Mouse (Mus musculus): ENCODE data around the gene Mllt3. TPM values are rescaled to one million over a fixed set of nuclear protein-coding genes. Genes with fewer than 3 reads are reported as not detected.
A peak's percentile ranks its signal among the peaks of the same experiment; 100 is the strongest.

Mllt3 gene
- total RNA-seq, 2 experiments from 2014 or later = 27.7 to 37.0 TPM

- no peak for ATAC-seq (replicated peaks; ENCODE audit: low FRiP score, poor library complexity, severe bottlenecking)
Observed at GRCm38 (mm10) chr4:87955132-87955531, 78.0 kb downstream of the Mllt3 start.

DNA sequence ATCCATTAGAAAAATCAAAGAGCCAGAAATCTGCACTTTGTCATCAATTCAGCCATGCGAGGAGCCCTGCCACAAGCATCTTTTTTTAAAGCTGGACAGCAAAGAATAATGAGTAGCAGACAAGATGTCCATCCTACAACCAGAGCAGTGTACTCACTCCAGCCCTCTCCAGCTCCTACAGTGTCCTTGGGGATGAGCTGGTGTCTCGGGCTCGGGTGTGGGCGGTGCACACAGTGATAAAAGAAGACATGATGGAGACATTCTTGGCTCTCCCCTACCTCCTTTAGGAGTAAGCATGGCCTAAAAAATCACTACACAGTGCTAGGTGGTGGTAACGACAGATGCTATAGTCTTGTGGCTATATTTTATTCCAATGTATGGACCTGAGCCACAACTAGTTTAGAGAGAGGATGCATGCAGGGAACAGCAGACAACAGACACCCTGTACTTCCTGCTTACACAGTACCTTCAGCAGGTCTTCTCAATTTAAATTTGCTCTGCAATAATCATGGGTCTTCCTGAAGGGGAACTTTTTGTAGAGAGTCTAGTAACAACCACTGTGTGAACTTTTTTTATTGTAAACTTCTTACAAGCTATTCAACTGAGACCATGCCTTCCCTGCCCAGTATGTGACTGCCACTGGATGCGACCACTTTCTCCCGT is 78.6 kb downstream of the Mllt3 start:
- no peak for ATAC-seq (replicated peaks; ENCODE audit: low FRiP score, poor library complexity, severe bottlenecking)

DNA sequence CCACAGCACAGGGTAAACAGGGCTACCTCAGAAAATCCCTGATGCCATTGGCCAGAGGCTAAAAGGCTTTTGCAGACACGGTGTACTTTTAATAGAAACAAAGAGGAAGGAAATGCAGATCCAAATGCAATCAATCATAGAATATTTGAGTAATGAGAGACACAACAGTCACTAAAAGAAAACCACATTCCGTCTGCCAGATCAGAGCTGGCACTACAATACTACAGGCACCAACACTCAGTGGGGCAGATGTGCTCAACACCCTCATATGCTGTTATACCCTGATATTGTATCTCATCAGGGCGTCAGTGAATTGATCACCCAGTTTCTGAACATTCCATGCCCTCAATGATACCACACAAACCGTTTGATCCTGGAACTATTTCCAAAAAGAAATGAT is 79.4 kb downstream of the Mllt3 start:
- ATAC-seq (replicated peaks; ENCODE audit: low FRiP score, poor library complexity, severe bottlenecking) = no peak

- no peak for ATAC-seq (replicated peaks; ENCODE audit: low FRiP score, poor library complexity, severe bottlenecking)
Observed at GRCm38 (mm10) chr4:87953268-87953667, 79.9 kb downstream of the Mllt3 start.

DNA sequence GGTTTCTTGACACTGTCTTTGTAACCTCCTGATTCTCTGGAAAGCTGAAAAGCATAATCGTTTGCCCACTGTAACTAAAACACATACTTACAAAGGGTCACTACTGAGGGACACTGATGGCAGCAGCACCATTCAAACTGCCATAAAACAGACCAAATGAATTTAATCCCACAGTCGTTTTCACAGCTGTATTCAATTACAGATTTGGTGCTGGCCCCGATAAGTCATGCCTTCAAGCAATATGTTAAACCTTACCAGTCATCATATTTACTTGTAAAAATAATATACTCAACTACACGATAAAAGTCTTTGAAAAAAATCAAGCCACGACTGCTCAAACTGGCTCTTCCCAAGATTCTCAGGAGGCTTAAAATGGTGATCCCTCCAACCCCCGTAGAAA is 83.7 kb downstream of the Mllt3 start:
- ATAC-seq (replicated peaks; ENCODE audit: low FRiP score, poor library complexity, severe bottlenecking) = no peak

- ATAC-seq (replicated peaks; ENCODE audit: low FRiP score, poor library complexity, severe bottlenecking) = no peak
Observed at GRCm38 (mm10) chr4:87944320-87944719, 88.8 kb downstream of the Mllt3 start.

DNA sequence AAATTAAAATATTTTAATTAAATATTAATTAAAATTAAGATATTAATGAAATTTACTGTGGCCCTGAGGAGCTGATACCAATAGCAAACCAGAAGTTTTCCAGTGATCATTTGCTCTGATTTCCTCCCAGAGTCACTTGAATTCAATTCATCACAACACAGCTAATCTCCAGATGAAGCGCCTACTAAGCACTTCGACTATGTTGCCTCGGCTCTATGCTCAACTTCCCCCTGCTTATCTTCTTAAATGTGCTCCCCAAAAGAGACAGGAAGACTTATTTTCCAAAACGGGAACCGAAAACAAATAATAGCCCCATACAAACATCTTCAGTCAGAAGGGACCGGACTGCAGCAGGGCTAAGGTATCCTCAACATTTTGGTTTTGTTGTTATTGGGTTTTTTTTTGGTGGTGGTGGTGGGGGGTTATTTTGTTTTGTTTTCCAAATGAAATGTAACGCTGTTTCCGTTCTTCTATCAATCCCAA is 90.2 kb downstream of the Mllt3 start:
- ATAC-seq (replicated peaks; ENCODE audit: low FRiP score, poor library complexity, severe bottlenecking) = no peak

- no peak for ATAC-seq (replicated peaks; ENCODE audit: low FRiP score, poor library complexity, severe bottlenecking)
Observed at GRCm38 (mm10) chr4:87939474-87940154, 93.5 kb downstream of the Mllt3 start.

DNA sequence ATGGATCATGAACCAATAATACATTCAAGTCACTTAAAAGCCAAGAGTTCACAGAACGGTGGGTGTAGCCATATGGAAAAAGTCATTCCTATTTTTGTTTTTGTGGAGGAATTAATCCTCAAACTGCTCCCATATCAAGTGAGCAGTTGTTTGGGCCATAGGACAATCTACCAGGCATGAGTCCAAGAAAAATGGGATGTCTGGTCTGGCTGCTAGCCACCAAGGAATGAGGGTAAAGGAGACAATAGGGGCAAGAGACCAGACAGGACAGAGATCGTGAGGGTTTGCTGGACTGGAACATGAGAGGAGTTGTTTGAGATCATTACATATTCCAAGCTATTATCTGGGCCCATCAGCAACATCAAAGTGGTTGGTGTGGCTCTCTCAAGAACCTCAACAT is 96.8 kb downstream of the Mllt3 start:
- ATAC-seq (replicated peaks; ENCODE audit: low FRiP score, poor library complexity, severe bottlenecking) = no peak

GRCm38 (mm10) chr4:87933701-87934337 is 99.3 kb downstream of the Mllt3 start:
- no peak for ATAC-seq (replicated peaks; ENCODE audit: low FRiP score, poor library complexity, severe bottlenecking)

DNA sequence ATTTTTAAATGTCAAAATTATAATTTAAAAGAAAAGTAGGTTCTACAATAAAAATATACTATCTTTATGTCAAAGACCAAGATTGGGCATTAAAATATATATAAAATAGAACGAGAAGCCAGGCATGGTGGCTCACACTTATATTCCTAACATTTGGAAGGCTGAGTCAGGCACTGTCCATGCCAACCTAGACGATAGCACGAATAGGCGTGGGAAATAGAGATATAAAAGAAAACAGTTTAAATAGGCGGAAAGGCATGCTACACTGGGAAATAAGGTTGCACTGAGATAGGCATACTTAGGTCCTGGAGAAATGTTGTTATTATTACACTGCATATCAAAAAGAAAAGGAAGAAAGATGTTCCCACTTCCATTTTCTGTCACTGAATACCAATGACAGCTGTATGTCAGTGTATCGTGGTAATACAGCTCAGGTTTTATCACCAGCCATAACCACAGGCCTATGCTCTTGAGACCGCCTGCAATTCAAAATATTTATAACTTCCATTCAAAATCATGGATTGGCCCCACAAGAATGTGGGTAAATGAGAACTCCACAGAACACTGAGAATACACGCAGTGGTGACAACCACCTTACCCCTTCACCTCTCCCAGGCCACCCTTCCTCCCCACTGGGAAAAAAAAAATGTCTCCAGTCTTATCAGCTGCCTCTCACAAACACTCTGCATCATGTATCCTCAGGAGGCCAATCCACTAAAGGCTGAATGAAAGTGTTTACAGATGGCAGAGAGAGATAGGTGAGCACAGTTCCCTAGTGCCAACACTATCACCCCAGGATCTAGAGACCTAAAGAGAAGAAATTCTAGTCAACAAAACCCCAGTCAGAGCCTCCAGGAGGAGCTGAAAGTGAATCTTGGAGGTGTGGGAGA is 102.6 kb downstream of the Mllt3 start:
- peak; percentile 85 for ATAC-seq (replicated peaks; ENCODE audit: low FRiP score, poor library complexity, severe bottlenecking)

- ATAC-seq (replicated peaks; ENCODE audit: low FRiP score, poor library complexity, severe bottlenecking) = no peak
Observed at GRCm38 (mm10) chr4:87928603-87929199, 104.5 kb downstream of the Mllt3 start.

- no peak for ATAC-seq (replicated peaks; ENCODE audit: low FRiP score, poor library complexity, severe bottlenecking)
Observed at GRCm38 (mm10) chr4:87927354-87927753, 105.8 kb downstream of the Mllt3 start.

GRCm38 (mm10) chr4:87920664-87921063 is 112.5 kb downstream of the Mllt3 start:
- no peak for ATAC-seq (replicated peaks; ENCODE audit: low FRiP score, poor library complexity, severe bottlenecking)

- no peak for ATAC-seq (replicated peaks; ENCODE audit: low FRiP score, poor library complexity, severe bottlenecking)
Observed at GRCm38 (mm10) chr4:87911172-87911994, 121.8 kb downstream of the Mllt3 start.

GRCm38 (mm10) chr4:87905149-87905771 is 127.9 kb downstream of the Mllt3 start:
- no peak for ATAC-seq (replicated peaks; ENCODE audit: low FRiP score, poor library complexity, severe bottlenecking)

GRCm38 (mm10) chr4:87904722-87905121 is 128.4 kb downstream of the Mllt3 start:
- no peak for ATAC-seq (replicated peaks; ENCODE audit: low FRiP score, poor library complexity, severe bottlenecking)

- ATAC-seq (replicated peaks; ENCODE audit: low FRiP score, poor library complexity, severe bottlenecking) = no peak
Observed at GRCm38 (mm10) chr4:87902584-87902983, 130.6 kb downstream of the Mllt3 start.

Data from erythroid progenitor cell, adult 5-6 weeks (primary cell).